Mouse (Mus musculus): ENCODE data around the gene Gnai2.

Gene Gnai2

DNA sequence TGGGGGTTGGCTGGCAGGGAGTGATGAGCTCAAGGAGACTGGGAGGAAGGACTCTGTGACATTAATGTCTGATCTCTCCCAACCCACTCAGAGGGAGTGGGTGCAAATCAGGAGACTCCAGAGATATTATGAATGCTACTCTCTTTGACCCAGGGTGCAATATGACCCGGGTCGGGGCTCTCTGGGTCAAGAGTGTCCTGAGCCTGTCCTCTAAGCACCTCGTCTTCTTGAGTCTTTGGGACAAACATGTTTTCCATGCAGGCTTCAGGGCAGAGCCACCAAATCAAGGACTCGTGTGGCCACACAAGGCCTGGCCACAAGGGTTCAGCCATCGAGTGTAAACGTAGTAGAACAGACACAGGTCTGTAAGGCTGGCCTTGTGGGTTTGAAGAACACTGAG lies 22.9 kb upstream of the Gnai2 start:
- DNase-seq (ENCODE audit: low read depth, low spot score): no peak

DNA sequence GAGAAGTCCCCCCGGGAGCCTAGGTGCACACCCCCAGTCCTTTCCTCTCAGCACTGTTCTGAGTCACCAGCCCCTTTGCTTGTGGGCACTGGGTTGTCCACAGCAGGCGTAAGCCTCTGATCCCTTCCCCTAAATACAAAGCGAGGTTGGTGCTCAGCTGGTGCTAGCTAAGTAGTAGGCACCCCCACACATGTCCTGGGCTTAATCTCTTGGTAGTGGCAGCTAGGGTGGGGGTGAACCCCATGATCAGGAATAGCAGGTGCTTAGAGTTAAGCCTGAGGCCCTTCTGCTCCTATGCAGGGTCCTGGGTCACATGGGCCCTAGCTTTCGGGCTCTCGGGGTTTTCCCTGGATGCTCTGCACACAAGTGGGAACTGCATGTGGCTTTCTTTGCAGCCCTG lies 22.0 kb upstream of the Gnai2 start:
- DNase-seq (ENCODE audit: low read depth, low spot score): no peak

DNA sequence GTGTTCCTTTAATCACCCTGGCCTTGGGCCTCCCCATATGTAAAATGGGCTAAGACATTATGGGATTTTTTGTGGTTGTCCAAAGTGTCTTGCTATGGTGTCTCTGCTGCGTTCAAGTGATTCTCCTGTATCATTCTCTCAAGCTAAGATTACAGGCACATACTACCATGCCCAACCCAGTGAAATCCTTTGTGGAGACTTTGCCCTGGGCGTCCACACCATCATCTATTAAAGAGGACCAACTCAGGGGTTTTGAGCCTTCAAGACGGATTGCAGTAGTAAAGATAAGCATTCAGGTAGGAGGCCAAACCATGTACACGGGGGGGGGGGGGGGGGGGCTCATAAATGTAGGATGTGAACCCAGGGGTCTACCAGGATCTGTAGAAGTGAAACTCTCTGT lies 19.4 kb upstream of the Gnai2 start:
- DNase-seq (ENCODE audit: low read depth, low spot score): no peak

DNA sequence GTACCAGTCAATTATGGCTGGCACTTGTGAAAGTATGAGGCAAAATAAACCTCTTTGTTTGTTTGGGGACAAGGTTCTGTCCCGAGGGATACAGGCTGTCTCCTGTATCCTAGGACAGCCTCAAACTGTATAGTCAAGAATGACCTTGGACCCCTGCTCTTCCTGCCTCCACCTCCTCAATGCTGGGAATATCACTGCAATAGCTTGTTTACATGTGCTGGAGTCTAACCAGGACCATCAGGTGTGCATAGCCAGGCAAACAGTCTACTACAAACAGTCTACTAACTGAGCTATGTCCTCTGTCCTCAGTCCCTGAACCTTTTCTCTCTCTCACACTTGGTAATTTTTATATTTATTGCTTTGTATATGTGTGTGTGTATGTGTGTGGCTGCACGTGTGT lies 18.3 kb upstream of the Gnai2 start:
- no peak for DNase-seq (ENCODE audit: low read depth, low spot score)

- DNase-seq (ENCODE audit: low read depth, low spot score): no peak
Measured at GRCm38 (mm10) chr9:107650708-107651481, 15.7 kb upstream of the Gnai2 start.

DNA sequence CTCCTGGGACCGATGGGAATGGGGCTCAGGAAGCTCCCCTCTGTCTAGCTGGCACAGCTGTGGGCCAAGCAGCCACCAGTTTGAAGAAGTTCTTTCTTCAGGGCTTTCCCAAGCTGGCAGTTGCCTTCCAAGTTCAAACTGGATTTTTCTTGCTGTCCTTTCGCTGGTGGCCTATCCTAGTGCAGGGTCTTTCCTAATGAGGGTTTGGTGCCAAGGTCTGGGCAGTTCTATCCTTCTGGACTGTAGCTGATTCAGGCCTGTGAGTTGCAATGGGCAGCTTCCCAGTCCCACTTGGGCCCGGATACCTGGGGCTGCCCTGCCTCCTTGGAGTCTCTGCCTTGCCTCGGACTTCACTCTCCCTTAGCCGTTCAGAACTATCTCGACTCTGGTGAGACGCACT lies 15.1 kb upstream of the Gnai2 start:
- DNase-seq (ENCODE audit: low read depth, low spot score): no peak

- no peak for DNase-seq (ENCODE audit: low read depth, low spot score)
Measured at GRCm38 (mm10) chr9:107648767-107649166, 13.6 kb upstream of the Gnai2 start.

GRCm38 (mm10) chr9:107646975-107647374 lies 11.8 kb upstream of the Gnai2 start:
- DNase-seq (ENCODE audit: low read depth, low spot score): no peak

DNA sequence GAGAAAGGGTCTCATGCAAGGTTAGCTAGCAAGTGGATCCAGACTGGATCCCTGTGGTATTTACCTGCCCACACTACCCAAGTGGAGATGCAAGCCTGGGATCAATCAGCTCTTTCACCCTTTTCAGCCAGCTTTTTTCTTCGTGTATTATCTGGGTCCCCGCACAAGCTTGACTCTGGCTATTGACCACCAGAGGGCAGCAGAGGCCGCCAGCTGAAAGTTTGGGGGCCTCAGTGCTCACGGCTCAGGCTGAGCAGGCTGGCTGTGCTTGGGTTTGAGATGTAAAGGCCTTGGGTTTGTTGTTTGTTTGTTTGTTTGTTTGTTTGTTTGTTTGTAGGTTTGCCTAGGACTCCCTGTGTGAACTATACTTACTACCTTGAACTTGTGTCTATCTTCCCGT lies 10.4 kb upstream of the Gnai2 start:
- DNase-seq (ENCODE audit: low read depth, low spot score): peak; percentile 88

GRCm38 (mm10) chr9:107645153-107645510 lies 10.0 kb upstream of the Gnai2 start:
- DNase-seq (ENCODE audit: low read depth, low spot score): no peak

GRCm38 (mm10) chr9:107644495-107645152 lies 9.5 kb upstream of the Gnai2 start:
- peak; percentile 88 for DNase-seq (ENCODE audit: low read depth, low spot score)

- DNase-seq (ENCODE audit: low read depth, low spot score): no peak
Measured at GRCm38 (mm10) chr9:107643544-107644214, 8.5 kb upstream of the Gnai2 start.

- no peak for DNase-seq (ENCODE audit: low read depth, low spot score)
Measured at GRCm38 (mm10) chr9:107641666-107642065, 6.5 kb upstream of the Gnai2 start.

GRCm38 (mm10) chr9:107640257-107640772 lies 5.1 kb upstream of the Gnai2 start:
- no peak for DNase-seq (ENCODE audit: low read depth, low spot score)

DNA sequence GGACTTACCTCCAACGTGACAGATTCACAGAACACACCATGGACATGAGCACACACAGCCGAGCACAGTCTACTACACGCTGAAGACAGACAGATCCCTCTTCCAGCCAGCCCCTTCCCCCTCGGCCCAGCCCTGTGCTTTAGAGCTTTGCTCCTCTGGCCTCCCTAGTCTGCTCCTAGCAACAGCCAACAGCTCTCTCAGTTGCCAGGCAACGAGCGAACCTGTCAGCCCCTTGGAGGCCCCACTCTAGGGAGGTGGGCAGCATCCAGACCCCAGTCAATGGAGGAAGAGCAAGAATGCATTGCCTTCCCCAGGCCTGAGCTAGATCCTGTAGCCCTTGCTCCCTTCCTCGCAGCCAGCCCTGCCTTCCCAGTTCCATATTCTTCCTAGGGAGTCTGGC lies 1.9 kb upstream of the Gnai2 start:
- no peak for DNase-seq (ENCODE audit: low read depth, low spot score)

DNA sequence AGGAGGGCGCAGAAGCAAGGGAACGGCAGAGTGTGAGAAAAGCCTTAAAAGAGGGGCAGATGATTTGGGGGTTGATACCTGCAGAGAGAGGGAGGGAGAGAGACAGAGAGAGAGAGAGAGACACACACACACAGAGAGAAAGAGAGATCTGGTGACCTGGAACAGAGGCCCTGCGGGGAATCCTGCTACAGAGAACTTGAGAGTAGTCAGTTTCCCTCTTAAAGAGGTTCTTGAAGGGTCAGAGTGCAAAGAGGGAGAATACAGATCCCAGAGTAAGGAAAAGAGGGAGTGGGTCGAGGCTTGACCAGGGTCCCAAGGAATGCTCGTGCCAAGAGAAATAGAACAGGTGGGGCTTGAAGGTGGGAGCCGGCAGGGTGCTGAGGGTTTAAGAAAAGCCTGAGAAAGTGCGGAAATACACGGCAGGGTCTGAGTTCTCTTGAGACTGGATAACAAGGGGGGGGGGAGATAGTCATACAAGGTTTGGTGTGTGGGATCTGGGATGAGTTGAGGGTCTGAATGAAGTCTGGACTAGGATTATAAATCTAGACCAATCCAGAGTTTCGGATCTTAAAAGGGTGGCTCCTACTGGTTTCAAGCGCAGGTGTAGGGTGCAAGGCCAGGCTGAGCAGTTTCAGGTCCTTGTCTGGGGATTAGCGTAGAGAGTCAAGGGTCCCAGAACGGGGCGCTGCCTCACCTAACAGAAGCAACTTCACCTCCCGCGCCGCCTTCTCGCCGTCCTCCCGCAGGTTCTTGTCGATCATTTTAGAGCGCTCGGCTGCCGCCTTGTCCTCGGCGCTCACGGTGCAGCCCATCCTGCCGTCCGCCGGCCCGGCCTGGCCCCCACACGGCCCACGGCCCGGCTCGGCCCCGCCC lies 525 bp downstream of the Gnai2 start:
- DNase-seq (ENCODE audit: low read depth, low spot score): no peak

DNA sequence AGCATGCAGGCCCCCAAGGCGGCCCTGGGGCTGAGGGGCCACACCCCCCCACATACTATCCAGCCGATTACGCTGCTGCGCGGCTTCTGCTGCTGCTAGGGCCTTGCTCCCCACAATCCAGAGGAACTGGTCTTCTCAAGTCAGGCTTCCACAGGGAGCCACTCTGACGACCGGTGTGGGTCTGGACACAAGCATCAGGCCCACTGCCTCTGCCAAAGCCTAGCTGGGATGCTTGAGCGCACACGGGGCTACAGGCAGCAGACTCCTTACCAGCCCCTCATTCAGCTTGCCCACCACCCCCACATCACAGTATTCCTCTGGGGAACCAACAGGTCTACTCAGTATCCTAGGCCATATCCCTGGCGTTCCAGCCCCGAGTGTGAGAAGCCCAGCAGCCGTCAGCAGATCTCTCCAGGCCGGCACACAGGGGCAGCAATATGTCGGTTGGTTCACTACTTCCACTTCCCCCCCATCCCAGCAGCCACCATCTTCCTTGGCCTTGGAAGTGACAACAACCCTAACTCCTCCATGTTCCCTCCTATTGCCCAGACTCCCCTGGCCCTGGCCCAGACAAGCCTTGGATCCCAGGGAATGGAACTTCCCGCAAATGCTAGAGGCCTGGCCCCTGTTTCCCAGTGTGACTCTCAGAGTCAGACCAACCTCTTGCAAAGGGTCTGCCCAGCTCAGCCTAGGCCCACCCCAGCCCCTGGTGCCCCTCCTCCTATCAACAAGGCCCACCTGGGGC lies 1.3 kb downstream of the Gnai2 start:
- no peak for DNase-seq (ENCODE audit: low read depth, low spot score)

DNA sequence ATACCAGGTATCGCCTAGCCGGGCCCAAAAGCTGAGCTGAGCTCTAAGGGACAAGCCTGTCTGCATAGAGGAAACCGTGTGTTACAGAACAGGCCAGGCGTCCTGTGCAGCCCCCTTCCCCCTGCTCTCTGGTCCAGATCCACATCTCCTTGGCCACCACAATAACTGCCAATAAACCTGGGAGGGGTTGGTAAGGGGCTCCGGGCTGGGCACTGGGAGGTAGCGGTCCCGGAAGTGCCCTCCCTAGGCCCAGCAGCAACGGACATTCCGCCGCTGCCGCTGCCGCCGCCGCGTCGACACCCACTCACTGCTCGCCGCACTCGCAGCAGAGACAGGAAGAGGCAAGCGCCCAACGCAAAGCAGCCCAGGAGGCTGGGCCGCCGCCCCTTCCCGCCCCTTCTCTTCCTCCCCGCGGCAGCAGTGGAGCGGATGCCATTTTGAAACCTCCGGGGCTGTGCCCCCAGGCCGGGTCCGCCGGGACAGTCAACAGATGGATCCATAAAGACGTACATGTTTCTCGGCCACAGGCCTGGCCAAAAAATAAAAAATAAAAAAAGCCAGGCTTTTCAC lies 2.0 kb downstream of the Gnai2 start:
- DNase-seq (ENCODE audit: low read depth, low spot score): peak; percentile 59

DNA sequence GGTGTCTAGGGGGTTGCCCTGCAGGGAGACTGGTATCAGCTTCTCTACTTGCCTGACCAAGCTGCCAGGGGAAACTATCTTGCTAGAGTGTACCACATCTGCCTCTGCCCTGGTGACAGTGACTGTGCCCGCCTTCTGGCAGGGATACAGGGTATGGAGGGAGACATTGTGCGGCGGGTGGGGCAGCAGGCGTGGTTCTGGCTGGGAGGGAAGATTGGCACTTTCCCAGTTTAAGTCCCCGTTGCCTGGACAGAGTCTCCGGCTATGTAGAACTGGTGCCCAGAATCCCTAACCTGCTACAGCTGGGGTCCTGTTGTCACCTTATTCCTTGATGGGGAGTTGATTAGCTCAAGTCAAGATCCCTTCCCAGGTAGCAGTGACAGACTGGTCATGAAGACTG lies 2.7 kb downstream of the Gnai2 start:
- DNase-seq (ENCODE audit: low read depth, low spot score): no peak

DNA sequence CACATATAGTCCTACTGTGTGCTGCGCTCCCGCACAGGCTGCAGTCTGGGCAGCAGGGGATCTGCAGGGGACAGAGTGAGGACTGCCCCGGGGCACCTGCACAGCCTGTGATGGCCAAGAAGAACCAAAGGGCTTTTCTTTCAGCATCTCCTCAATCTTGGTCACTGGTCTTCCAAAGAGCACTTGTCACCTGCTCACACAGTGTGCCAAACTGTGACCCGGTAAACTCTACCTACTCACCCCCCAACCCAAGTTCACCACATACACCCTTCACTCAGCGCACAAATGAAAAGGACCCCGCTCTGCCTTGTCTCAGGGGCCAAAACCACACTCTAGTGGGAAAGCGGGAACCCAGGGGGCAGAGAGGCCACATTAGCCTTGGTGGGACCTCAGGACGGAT lies 3.3 kb downstream of the Gnai2 start:
- DNase-seq (ENCODE audit: low read depth, low spot score): no peak

All from forelimb bud, embryonic 11.5 days (tissue).